Mouse (Mus musculus) left cerebral cortex, postnatal 10 days (tissue): ENCODE measurements around the gene Oxgr1. TPM values are rescaled to one million over a fixed set of nuclear protein-coding genes. Genes with fewer than 3 reads are reported as not detected.

ENCODE experiments used
- DNase-seq, 2 experiments: peaks; one replicate each; pipeline ENCODE4 v3.0.0; 2021 to 2022; ENCODE audit warnings: low spot score in 2 of 2, mixed read lengths in 1 of 2; ENCODE audit errors: extremely low spot score in 1 of 2
- intact Hi-C: fragments of 180-260 bp; cut with DNase I; formaldehyde crosslinking; loops from one replicate; pipeline ENCODE4 v1.15.1; 2025
- total RNA-seq, 2 experiments: library from RNA; stranded (reverse); gene quantifications; 2 replicates each; pipeline ENCODE4 v1.2.3; 2021

Gene Oxgr1
- under 1 TPM in 1 of 2 experiments, not detected in 1; 0.09 TPM for total RNA-seq

DNA sequence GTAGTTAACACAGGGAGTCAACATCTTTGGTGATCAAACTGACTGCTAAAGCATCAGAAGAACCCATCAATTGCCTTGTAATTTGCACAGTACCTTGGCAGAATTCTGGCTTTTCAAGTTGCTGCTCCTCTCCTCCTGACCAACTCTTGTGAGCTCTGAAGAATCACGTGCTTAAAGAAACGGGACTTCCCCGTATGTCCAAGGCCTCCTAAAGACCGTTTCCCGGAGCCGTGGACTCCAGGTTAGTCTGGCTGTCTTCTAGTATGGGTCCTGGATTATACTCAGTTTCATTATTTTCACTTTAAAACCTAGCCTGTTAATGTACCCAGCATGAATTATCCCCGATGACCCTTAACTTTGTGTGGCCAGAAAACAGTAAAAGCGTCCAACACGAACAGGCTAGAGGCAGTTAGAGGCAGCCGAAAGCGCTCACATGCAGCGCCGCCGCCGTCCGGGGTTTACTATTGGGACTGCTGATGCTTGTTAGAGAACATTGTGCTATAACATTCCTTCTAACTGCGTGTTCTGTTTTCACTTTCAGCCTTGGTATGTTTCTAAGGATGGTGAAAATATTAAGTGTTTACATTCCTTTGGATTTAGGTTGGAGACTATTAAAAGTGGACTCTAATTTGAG lies at the start of gene Oxgr1:
Gene Oxgr1, minus strand, starts transcription at position 249 of the 634 bp plus-strand sequence.
- intact Hi-C loops = no loop called here
- DNase-seq = no peak

DNA sequence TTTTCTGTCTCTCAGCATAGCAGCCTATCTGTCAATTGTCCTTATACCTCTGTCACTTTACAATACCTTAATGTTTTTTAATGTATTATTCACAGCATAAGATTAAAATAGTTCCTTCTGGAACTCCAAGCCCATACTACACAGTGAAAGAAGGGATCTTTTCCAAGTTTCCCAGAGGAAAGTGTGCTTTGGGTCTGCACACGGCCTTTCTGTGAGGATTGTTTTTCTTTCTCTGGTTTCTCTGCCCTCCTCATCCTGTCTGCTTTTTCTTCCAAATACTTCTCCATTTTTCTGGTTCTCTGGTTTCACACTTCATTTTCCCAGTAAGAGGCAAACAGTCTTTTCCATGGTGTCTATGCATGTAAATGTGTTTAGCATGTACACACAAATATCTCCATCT lies 48.2 kb upstream of the Oxgr1 start:
- no peak for DNase-seq
- intact Hi-C loops = no loop called here

DNA sequence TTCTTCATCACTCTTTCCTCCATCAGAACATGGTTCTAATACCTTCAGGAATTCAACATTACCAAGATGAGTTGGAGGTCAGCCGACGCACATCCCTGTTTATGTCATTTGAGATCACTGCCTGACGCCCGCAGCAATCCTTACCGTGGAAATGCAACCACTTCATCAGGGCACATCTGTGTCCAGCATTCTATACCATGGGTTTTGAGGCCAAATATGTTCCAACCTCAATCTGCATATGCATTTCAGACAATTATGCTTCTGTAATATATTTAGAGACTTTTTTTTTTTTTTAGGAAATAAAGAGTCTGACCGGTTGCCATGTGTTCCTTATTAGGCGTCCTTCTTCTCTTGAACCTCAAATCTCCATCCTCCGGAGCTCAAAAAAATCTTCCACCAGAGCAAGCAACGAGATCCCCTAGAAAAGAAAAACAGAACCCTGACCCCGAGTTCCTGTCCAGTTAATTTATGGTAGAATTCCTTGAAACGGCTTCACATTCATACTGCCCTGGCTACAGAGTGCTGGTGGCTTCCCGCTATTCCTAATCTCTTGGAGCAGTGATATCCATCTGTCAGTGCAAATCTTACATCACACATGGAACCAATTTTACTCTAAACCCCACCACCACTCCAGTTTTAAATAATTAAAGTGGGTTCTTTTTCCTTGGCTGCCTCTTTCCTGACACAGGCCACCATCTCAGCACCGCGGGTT lies 47.6 kb upstream of the Oxgr1 start:
- DNase-seq = no peak
- intact Hi-C loops = loop anchor here (10.0 kb wide), 1 partner anchor 575 kb away; no protein-coding TSS in a partner anchor

DNA sequence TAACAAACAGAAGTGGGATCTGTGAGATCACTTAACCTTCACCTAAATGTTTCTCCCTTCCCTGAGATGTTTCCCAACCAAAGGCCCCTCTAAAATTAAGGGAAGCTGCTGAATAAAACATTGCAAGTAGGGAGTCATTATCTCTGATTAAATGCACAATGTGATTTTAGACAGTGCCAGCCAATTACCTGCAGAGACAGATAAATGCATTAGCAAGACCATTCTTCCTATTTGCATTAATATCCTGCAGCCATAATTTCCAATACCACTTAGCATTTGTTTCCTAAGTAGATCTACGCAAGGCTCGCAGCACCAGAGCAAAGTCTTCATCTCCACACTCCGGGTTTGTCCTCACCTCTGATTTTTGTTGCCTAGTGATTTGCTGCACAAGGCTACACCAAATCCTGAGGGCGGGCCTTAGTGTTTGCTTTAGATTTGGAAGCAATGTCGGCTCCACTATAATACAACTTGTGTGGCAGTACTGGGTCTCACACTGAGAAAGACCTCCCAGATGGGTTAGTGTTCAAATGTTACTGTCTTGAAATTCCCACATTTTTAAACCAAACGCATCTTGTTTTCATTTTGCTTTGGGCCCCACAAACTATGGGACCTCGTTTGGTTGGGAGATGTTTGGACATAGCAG lies 46.9 kb upstream of the Oxgr1 start:
- intact Hi-C loops = loop anchor here (10.0 kb wide), 1 partner anchor 576 kb away; no protein-coding TSS in a partner anchor
- DNase-seq = no peak

DNA sequence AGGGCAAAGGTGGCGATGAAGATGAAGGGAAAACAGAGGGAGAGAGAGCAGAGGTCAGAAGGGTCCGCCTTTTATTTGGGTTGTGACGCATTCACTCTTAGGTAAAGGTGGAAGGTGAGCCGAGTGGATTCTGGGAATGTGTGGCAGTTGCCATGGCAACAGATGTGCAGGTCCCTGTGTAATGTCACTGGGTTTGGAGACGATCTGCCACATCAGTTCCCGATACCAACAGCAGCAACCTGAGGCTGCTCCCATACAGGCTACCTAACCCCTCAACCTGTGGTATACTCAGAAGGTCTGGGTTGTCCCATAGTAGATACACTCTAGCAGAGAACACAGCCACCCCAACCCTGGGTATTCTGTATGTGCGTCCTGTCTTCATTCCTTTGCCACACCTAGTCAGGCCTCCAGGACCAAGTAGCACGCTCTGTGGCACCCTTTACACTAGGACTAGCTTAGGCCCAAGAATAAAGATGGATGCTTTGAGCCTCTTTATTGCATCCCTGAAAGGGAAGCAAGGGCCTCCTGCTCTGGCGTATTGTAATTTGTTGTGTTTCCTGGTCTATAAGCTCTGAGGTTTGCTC lies 41.9 kb upstream of the Oxgr1 start:
- no peak for DNase-seq
- intact Hi-C loops = loop anchor here (10.0 kb wide), 1 partner anchor 581 kb away; no protein-coding TSS in a partner anchor

DNA sequence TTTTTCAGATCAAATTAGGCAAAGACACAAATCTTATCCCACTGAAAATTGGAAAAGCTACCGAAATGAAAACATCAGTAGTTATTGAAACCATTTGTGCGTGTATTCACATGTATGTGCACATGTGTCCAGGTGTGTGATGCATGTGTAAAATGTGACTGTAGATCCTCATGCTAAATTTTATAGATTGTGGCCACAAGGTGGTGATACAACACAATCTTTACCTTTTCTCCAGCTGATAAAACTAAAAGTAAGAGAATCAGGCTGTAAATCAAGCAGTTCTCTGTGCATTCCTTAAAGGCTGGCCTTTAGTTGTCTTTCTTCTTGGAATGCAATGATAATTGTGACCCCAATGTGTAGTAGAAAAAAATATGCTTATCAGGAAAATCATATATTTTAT lies 34.0 kb upstream of the Oxgr1 start:
- DNase-seq = peak in 1 of 2 experiments; percentile 45
- intact Hi-C loops = loop anchor here (2.0 to 10.0 kb wide), 3 partner anchors 323 to 749 kb away; no protein-coding TSS in a partner anchor

DNA sequence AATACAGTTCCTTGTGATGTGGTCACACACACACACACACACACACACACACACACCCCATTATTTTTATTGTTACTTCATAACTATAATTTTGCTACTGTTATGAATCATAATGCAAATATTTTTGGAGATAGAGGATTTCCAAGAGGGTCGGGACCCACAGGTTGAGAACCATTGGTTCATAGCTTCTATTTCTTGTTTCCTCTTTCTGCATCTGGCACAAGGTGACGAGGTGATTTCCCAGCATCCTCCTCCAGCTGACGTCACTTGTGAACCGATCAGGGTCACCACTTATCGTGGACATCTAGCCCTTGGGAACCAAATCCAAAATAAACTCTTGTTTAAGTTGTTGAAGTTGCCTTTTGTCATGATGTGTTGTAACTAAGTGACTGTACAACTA lies 33.5 kb upstream of the Oxgr1 start:
- intact Hi-C loops = loop anchor here (2.0 to 10.0 kb wide), 3 partner anchors 323 to 749 kb away; no protein-coding TSS in a partner anchor
- DNase-seq = no peak

DNA sequence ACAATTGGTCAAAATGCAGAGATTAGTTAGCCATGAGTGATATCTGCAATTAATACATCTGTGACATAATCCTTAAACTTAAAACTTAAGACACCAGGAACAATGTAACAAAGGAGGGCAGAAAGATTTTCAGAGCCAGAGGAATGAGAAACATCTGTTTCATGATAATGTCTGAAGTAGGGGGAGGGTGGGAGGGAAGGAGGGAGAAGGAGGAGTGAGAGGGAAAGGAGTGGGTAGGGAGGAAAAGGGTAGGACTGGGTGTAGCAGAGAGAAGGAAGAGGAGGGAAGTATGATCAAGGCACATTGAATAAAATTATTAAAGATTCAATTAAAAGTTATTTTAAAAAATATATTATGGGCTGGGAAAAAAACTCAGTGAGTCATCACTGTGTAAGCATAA lies 32.0 kb upstream of the Oxgr1 start:
- no peak for DNase-seq
- intact Hi-C loops = loop anchor here (10.0 kb wide), 2 partner anchors 691 to 751 kb away; no protein-coding TSS in a partner anchor

DNA sequence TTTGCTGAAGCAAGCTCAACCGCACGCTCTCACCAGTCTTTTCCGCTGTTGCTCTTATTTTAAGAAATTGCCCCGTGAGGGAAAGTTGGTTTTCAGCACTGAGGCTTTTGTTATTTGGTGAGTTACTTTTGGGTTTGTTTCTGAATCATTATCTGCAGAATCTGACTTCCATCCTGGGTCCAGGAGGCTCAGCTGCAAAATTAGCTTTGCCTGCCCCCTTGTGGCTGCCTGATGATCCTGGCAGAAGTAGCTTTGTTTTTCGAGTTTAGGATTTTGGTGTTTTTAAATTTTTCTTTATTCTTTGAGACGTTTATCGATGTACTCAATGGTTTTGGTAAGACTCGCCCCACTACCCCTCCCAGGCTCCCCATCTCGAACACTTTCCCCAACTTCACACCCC lies 18.9 kb upstream of the Oxgr1 start:
- DNase-seq = peak; percentile 52 to 73
- intact Hi-C loops = no loop called here

DNA sequence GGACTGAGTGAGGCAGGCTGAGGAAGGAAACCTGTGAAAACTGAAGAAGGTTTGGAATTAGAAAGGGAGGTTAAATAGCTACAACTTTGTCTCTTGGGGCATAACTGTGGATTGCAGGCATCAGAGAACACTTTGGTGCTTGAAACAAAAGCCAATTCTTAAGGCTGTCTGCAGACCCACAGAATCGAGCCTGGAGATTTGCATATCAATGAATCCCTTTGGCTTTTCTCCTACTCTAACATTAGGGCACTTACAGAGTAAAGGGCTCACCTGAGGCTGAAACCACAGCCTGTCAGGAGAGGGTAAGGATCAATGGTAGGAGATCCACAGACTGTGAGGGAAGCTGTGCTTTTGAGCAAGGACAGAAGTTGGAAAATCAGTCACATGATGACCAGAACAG lies 8.8 kb downstream of the Oxgr1 start:
- intact Hi-C loops = no loop called here
- DNase-seq = no peak

DNA sequence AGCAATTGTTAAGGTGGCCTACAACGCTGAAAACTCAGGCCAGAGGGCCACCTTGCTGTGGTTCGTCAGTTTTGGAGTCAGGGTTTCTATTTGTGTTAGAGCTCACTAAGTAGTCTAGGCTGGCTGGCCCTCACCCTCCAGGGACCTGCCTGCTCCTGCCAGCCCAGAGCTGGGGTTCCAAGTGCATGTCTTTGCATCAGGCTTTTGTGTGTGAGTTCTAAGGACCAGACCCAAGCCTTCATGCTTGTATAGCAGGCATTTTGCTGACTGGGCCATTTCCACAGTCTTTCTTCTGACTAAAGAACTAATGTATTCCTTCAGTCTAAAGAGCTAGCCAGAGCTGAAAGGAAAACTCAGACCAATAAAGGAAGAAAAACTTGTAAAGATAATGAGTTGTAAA lies 22.3 kb downstream of the Oxgr1 start:
- intact Hi-C loops = no loop called here

DNA sequence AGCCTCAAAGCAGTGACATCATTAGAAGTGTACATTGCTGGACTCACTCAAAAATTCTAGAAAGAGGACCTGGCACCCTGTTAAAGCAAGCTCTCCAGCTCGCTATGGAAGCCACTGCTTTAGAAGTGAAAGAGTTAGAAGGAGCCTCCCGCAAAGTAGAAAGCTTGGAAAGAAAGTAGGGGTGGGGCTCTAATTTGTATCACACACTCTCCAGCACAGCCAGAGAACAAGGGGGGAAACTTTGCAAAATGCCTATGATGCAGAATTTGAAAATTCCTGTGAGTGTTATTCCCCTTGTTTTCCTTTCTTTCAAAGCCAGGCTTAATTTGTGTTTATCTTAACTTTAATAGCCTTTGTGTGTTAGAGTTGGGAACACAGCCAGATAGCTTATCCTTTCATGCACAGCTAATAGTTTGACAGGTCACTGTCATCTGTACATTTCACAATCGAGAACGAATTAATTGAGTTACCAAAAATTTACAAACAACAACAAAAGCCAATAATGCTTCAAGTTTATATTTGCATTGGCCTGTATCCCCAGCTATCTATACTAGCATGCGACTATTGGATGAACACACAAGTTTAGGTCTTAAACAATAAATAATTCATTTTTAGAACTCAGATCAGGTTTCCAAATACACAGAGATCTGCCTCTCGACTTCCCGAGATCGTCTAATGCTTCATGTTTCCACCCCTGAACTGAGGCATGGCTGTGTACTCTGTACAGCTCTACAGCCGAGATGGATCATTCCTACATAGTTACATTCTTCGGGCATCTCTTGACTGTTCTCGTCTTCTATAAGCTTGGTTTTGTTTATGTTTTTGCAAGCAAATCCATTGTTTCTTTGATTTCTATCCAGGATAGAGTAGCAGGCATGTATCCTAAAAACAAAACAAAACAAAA lies 32.0 kb downstream of the Oxgr1 start:
- DNase-seq = no peak
- intact Hi-C loops = no loop called here

More for the DNA sequence above, 22.3 kb downstream of the Oxgr1 start:
- no peak for DNase-seq

DNA sequence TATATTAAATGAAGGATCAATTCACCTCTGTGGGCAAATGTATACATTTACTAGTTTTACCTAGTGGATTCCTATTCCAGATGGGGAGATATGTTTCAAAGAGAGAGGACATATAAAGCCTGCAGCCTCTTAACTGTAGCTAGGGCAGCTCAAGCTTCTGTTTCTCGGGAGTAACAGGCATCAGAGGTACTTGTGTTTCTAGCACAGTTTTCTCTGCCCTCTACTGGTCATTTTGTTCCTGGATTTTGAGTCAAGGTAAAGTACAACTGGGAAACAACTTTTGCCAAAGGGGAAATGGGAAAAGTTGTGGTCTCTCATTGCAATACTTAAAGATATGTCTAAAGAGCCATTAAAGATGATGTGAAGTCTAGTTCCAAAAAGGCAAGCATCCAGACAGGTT lies 37.1 kb downstream of the Oxgr1 start:
- intact Hi-C loops = no loop called here
- DNase-seq = peak in 1 of 2 experiments; percentile 23

DNA sequence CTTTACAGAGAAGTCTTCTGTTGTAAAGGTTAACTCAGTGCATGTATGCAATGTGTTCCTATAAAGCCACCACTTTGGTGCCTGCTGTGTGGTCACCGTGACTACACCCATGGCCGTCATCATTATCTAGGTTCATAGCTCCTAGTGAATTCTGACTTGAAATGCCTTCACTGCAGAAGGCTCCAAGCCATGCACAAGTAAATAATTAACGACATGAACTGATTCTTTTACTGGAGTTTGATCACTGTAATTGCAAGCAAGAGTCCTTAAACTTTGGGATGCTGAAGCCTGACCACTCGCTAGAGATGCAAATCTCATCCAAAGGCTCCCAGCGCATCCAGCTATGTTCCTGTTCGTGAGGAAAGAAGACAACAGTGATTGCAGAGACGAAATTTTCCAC lies 38.6 kb downstream of the Oxgr1 start:
- DNase-seq = no peak
- intact Hi-C loops = no loop called here

DNA sequence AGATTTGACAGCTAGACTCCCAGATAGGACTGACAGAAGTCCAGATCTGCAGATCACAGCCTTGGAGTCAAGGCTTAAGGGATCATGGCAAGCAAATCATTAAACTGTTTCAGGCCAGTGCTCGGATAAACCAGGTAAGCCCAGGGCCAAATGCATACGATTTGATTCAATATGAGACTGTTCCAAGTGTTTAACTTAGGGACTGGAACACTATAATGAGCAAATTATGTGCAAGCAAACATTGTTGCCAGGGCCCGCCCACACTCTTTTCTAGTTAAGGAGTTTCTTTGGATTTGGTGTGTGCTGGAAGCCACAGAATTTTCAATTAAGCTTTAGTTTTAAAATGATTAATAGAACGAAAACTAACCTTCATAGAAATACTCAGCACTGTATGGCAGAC lies 39.6 kb downstream of the Oxgr1 start:
- peak in 1 of 2 experiments; percentile 21 for DNase-seq
- intact Hi-C loops = no loop called here

DNA sequence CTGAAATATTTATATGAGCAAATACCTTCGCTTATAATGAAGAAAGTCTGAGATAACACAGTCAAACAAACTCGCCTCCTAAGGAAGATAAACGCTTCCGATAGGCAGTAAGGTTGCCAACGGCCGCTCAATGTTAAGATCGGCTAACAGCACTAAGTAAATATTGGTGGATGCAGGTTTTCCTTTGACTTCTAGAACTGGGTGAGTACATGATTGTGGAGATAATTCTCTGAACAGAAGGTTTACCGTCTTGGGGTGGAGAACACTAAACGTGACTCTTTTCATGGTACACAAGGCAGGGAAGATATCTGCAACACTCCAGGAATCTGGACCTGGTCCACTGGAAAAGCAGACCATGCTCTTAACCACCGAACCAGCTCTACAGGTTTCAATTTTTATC lies 52.6 kb downstream of the Oxgr1 start:
- intact Hi-C loops = no loop called here
- no peak for DNase-seq

DNA sequence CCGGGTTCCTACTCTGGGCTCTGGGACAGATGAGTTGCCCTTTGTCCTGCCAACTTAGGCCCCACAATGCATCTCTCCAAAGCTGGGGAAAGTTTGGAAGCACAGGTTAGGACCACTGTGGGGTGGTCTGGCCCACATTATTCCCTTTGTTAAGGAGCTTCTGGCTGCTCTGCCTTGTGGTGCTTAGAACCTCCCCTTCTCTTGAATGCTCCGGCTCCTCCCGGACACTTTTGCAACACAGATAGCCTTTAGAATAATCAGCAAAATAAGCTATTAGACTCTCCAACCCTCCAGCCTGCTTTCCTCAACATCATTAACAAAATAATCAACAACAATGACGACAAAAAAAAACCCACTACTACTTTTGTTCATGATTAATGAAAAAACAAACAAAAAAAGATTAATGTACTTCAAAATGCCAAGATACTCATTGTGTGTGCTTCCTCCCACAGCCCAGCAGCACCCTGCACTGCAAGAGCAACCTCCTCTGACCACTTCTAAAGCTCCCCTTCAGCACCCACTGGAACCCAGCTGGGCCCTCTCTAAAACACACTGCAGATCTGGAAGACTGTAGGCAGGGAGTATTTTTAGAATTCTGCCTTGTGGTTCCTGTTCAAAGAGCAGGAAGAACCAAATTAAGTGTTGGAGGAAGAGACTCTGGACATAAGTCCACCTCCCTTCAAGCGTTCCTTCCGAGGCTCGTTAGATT lies 53.1 kb downstream of the Oxgr1 start:
- DNase-seq = no peak
- intact Hi-C loops = no loop called here

DNA sequence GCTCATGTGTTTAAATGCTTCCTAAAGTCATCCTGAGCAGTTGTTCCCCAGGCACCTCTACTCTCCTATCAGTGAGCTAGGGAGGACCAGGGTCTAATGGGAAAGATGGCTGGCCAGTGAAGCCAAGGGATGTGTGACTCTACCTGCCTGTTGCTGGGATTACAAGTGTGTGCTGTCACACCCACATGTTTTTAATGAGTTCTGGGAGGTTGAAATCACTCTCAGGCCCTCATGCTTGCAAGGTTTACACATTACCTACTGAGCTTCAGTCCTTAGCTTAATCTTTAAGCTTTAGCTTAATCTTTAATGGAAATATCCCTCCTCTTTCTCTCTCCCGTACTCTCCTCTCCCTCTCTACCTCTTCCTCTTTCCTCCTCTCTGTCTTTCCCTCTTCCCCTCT lies 55.0 kb downstream of the Oxgr1 start:
- intact Hi-C loops = no loop called here
- DNase-seq = no peak
